Mouse (Mus musculus) thymus, postnatal 14 days (tissue): Measurements from ENCODE around the gene Galnt10.

Source experiments
- DNase-seq: peaks from one replicate; pipeline ENCODE4 v3.0.0; 2021

The Galnt10 gene

GRCm38 (mm10) chr11:57747294-57748080, 102.2 kb downstream of the Galnt10 start:
- DNase-seq: peak; percentile 67

- no peak for DNase-seq
Measured at GRCm38 (mm10) chr11:57753538-57754203, 108.4 kb downstream of the Galnt10 start.

DNA sequence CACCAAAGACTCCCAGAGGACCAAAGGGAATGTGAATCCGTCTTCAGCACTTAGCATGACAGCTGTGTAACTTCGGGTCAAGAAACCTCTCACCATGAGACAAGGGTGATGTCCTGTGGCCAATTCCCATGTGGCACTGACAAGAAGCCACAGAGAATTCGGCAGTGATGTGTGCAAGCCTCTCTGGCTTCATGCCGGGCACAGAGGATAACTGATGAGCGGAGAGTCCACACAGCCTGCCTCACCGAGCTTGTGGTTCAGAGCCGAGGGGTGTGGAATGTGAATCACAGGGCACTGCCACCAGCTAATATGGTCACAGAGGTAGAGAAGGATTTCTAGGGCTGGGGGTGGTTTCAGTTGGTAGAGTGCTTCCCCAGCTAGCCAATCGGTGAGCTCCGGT, 113.4 kb downstream of the Galnt10 start:
- no peak for DNase-seq

DNA sequence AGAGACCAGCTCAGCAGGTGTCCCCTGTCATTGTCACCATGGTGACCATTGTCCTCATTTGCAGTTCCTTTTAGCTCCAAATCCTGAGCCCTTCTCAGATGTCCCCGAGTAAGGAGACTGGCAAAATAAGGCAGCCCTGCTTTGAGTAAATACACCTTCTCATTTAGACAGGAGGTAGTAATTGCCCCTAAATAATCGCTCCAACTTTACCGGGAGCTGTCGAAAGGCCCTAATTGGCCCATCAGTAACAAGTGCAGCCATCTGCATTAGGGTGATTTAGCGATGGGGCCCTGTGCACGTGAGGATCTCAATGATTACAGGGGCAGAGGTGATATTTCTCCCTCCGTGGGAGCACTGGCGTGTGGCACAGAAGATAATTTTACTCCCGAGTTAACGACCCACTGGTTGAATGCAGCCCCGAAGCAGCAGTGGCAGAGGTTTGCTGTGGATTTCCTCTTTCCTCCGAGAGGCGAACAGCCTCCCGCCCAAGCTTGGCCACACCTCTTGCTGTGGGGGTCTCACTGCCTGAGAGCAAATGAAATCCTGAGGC, 115.3 kb downstream of the Galnt10 start:
- no peak for DNase-seq

DNA sequence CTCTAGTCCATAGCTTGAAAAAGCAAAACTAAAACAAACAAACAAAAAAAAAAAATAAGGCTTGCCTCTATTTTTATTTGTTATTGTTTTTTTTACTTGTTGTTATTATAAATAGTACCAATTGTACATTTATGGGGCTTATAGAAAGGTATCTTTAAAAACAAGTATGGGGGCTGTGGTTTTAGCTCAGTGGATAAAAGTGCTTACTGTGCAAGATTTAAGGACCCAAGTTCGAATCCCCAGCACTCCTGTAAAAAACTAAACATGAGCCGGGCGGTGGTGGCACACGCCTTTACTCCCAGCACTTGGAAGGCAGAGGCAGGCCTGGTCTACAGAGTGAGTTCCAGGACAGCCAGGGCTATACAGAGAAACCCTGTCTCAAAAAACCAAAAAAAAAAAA, 116.1 kb downstream of the Galnt10 start:
- DNase-seq: no peak

- DNase-seq: peak; percentile 18
Measured at GRCm38 (mm10) chr11:57764124-57764523, 118.9 kb downstream of the Galnt10 start.

DNA sequence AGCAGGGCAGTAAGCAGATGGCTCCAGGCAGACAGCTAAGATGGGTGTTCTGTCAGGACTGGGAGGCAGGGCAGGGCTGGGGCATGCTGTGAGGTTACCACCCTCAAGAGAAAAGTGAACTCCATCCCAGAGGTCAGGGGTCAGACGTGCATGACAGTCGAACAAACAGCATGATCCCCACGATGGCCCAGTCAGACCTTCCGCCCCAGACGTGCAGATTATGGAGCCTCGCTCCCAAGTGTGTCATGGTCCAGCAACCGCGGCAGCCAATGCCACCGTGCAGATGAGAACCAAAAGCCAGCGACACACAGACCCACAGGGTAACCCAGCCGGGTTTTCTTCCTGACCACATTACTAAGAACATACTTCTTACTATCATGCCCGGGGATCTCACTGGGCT, 121.4 kb downstream of the Galnt10 start:
- no peak for DNase-seq

- no peak for DNase-seq
Measured at GRCm38 (mm10) chr11:57767171-57767570, 121.9 kb downstream of the Galnt10 start.

- no peak for DNase-seq
Measured at GRCm38 (mm10) chr11:57770776-57771175, 125.5 kb downstream of the Galnt10 start.

DNA sequence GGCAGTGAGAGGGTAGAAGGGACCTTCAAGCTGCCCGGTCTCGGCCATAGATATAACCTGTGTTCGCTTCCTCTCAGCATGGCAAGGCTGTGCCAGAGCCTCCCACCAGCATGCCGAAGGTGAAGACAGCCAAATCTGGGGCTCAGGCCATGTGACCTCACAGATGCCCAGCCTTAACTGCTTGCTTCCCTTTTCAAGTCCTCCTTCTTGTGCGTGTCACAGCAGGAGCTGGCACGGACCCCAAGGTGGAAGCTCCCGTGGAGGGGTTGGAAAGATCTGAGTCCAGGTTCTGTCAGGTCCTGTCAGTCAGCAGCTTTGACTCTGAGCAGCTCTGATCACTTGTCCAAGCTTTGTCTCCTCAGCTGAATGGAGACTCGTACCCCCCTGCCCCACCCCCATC, 126.4 kb downstream of the Galnt10 start:
- DNase-seq: no peak

- DNase-seq: no peak
Measured at GRCm38 (mm10) chr11:57773479-57773878, 128.2 kb downstream of the Galnt10 start.

GRCm38 (mm10) chr11:57773936-57774335, 128.7 kb downstream of the Galnt10 start:
- no peak for DNase-seq

GRCm38 (mm10) chr11:57775868-57776267, 130.6 kb downstream of the Galnt10 start:
- DNase-seq: no peak

DNA sequence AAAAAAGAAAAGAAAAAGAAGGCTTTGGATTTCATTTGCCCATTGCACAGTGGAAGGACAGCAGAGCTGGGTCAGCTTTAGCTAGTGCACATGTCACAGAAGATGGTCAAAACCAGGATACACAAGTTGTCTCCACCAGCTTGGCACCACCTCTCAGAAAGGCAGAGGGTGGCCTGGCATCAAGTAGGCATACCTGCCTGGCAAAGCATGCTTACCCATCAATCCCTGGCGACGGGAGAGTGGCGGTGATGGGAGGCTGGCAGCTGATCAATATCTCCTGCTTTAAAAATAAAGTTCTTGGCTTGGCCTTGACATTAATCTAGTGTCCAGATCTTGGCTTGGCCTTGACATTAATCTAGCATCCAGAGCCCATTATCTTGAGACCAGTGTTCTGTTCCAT, 131.3 kb downstream of the Galnt10 start:
- DNase-seq: no peak

DNA sequence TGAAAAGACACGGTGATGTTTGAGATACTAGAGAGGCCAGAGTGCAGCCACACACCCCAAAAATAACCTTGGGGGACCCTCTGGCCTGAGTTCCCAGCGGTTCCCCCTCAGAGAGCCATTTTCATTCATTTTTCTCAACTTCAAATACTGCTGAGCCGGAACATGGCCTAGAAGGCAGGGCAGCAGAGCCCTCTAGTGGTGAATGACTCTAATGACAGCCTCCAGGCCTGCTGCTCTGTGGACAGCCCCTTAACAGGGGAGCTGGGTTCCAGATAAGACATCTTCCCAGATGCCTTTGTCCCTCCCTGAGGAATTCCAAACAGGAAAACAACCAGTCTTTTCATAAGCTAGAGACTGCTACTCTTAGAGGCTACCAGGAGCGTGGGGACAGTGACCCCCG, 133.1 kb downstream of the Galnt10 start:
- peak; percentile 56 for DNase-seq

GRCm38 (mm10) chr11:57779824-57780223, 134.6 kb downstream of the Galnt10 start:
- DNase-seq: no peak

DNA sequence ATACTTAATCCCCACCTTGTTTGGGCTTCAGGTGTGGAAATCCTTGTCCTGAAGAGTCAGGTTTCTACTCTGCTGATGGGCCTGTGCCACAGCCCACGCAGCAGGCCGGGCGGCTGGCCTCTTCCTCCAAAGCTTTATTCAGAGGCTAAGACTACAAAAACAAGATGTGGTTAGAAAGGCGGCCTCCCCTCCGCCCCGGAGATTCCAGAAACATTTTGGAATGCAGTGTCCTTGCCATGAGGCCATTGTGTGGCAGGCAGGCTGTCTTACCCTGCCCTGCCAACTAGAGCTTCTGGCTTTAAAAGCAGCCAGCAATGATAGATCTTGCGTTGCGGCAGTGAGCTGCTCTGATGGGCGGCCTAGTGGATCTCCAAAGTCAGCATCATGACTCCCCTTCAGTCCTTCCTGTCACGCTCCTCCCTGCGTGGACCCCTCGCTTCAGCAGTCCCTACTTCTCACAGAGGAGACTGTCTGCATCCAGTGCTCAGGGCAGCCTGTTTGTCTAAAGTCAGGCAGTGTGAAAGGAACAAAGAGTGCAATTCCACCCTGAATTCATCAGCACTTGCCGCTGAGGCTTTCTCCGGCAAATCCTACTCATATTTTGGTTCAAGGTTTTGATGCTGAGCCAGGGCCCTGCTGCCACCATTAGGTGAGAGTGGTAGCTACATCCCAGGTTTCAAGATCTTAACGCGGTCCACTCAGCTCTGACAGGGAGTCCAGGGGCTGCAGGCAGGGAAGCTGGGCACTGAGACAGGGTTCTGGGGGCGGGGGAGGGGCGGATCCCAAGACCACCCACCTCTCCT, 141.6 kb downstream of the Galnt10 start:
- DNase-seq: no peak

DNA sequence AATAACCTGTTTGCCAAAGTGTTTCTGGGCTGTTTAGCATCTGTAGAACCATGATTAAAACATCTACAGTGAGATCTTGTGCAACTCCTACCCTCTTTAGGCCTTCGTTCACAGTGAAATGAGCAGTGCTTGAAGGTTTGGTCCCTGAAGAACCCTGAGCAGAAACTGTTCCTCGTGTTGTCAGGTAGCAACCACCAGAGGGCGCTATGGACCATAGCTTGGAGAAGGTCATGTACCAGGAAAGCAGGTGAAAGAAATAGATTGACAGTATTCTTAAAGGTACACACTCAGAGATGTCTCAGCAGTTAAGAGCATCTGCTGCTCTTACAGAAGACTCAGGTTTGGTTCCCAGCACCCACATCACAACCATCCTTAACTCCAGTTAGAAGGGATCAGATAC, 142.7 kb downstream of the Galnt10 start:
- peak; percentile 73 for DNase-seq

DNA sequence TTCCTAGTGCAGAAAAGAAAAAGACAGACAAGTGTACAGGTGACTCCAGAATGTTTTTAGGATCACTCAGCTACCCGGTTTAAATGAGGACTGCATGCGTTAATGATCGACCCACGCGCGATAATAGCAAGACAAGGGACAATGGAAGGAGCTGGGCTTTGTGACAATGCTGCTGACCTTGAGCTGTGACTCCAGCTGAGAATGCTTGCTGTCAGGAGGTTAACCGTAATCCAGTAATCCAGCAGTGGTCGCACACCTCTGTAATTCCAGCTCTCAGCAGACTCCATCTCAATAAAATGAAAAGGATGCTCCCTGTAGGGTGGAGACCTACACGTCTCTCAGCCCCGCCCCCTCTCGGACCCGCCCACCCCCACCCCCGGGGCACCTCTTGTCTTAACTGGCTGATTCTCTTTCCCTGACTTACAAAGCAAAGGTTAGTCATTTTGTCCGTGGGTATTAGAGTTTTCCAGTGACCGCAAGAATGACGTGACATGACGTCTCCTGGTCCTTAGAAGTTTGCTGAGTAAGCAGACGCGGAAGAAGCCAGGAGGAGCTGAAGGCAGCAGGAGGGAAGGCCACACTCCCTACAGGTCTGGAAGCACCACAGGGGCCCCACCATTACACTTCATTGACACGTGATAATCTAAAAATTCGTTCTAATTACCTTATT, 145.8 kb downstream of the Galnt10 start:
- no peak for DNase-seq

GRCm38 (mm10) chr11:57795086-57795485, 149.8 kb downstream of the Galnt10 start:
- DNase-seq: no peak

- no peak for DNase-seq
Measured at GRCm38 (mm10) chr11:57797828-57798227, 152.6 kb downstream of the Galnt10 start.

GRCm38 (mm10) chr11:57799456-57799855, 154.2 kb downstream of the Galnt10 start:
- DNase-seq: no peak
